Mouse (Mus musculus) forebrain, embryonic 15.5 days (tissue): ENCODE results near the gene Pbx1. TPM values are rescaled to one million over a fixed set of nuclear protein-coding genes. Genes with fewer than 3 reads are reported as not detected.

Experiments used
- ATAC-seq: fragments of 200-750 bp; cut with Nextera tagmentation; replicated peaks from 2 replicates; pipeline ENCODE4 v1.8.0; 2017; ENCODE audit warnings: mild to moderate bottlenecking, moderate TSS enrichment, moderate library complexity
- H3K27ac ChIP-seq: fragments of 300-500 bp; sonication (generic); replicated peaks from 2 replicates; pipeline ENCODE4 v1.5.1; 2015; ENCODE audit warnings: mild to moderate bottlenecking, inconsistent platforms
- H3K27me3 ChIP-seq: fragments of 300-500 bp; sonication (generic); 2 replicates; pipeline ENCODE4 v1.6.1; 2015; ENCODE audit warnings: inconsistent platforms
- H3K36me3 ChIP-seq: fragments of 300-500 bp; sonication (generic); 2 replicates; pipeline ENCODE4 v1.6.1; 2015; ENCODE audit warnings: mild to moderate bottlenecking, inconsistent platforms
- H3K4me1 ChIP-seq: fragments of 300-500 bp; sonication (generic); 2 replicates; pipeline ENCODE4 v1.6.1; 2015; ENCODE audit warnings: inconsistent platforms
- H3K4me2 ChIP-seq: fragments of 300-500 bp; sonication (generic); replicated peaks from 2 replicates; pipeline ENCODE4 v1.6.1; 2015; ENCODE audit warnings: mild to moderate bottlenecking, inconsistent platforms
- H3K4me3 ChIP-seq: fragments of 300-500 bp; sonication (generic); 2 replicates; pipeline ENCODE4 v1.5.1; 2015; ENCODE audit warnings: mild to moderate bottlenecking, inconsistent platforms
- H3K9ac ChIP-seq: fragments of 300-500 bp; sonication (generic); replicated peaks from 2 replicates; pipeline ENCODE4 v1.6.1; 2015; ENCODE audit warnings: mild to moderate bottlenecking, inconsistent platforms
- H3K9me3 ChIP-seq: fragments of 300-500 bp; sonication (generic); 2 replicates; pipeline ENCODE4 v1.6.1; 2016; ENCODE audit warnings: inconsistent platforms
- WGBS: fragments of 180-500 bp; shearing (Covaris S2); methylation state at CpG from one replicate; pipeline ENCODE4 v1.1.7; 2015; ENCODE audit warnings: mixed read lengths; 5-methylcytosine and 5-hydroxymethylcytosine counted together
- polyA plus RNA-seq: library from polyadenylated mRNA; unstranded; fragments of >200 nt; fragmentation: Nextera tagmentation; extraction: Ambion mirVana; gene quantifications from 2 replicates; pipeline ENCODE4 v1.2.1, GENCODE M21; 2015

Pbx1 gene
- polyA plus RNA-seq, 1 experiment from 2014 or later, result 90.5 TPM

DNA sequence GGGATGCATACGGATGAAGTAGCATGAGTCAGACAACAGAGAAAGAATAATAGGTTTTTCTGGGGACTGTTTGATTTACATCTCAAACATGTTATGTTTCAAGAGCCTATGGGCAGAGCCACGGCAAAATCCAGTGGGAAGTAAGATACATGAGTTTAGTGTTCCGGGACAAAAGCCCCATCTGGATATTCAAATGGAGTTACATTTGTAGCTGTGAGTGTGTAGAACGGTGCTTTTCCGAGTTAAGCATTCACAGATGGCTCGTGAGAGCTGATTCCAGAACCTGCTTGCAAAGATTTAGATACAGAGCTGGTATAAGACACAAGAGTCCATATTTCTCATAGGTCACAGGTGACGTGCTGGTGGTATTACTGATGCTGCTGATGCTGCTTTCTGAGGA is 238.7 kb downstream of the Pbx1 start:
- no peak overlapping the region for H3K4me3 ChIP-seq
- no peak overlapping the region for H3K27ac ChIP-seq
- H3K4me1 ChIP-seq, result peaks cover 25% of the 10 kb centered on the region
- no peak overlapping the region for H3K4me2 ChIP-seq
- ATAC-seq, result no peak
- WGBS, result 74% methylated on average over 7 of the region's 7 CpGs
- no peaks in the 10 kb centered on the region for H3K9me3 ChIP-seq
- H3K36me3 ChIP-seq, result peaks cover 28% of the 10 kb centered on the region
- H3K27me3 ChIP-seq, result no peaks in the 10 kb centered on the region
- H3K9ac ChIP-seq, result no peak overlapping the region

DNA sequence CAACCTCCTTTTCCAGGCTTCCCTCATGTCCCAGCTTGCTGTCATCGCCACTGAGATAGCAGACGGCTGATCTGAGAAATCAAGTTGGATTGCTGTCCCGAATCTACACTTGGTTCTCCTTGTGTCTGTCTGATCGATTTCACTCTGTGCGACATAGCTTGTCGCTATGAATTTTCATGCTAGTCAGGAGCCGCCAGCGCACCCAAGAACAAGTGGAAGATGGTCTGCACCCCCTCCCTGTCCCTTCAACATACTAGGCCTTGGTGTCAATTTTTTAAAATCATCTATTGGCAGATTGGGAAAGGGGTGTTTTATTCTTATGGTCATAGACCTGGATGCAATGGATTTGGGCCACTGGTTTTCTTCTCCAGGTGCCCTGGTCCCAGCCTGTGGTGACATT is 249.3 kb downstream of the Pbx1 start:
- Histone ChIP-seq H3K27ac (no peak overlapping the region), H3K4me2 (no peak overlapping the region), H3K27me3 (no peaks in the 10 kb centered on the region), H3K4me1 (peaks cover 21% of the 10 kb centered on the region), H3K9ac (no peak overlapping the region), H3K36me3 (peaks cover 31% of the 10 kb centered on the region), H3K4me3 (no peak overlapping the region), H3K9me3 (no peaks in the 10 kb centered on the region)
- 98% methylated on average over 8 of the region's 8 CpGs for WGBS
- ATAC-seq, result no peak

DNA sequence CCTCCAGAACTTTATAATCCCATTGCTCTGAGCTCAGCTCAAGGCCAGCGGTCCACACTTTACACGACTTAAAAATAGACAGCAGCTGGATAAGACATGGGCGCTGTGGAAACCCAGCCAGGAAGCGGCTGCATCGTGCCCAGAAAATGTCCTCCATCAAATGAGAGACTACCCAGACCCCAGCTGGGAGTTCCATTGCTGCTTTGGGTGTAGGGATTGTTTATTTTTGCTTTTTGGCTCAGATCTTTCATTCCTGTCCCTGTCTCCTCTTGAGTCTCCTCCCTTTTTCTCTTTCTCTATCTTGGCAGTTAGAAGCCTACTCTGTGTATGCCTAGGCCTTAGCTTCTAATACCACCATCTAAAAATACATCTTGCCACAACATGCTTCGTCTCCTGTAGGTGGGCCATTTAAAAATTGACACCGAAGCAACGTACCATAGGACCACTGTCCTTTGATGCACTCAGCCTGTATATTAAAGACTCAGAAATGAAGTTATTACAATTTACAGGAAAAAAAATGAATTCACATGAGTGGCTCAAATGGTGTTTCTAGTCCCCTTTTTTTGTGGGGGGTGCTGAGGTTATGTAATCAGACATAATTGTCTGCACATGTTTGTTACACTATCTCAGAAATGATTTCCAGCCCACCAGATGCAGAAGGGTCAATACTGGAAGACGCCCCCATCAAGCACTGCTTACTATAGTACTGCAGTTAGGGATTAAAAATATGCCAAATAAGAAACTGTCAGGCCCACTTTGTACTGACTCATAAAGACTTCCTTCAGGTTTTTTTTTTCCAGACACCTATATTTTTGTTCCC is 251.2 kb downstream of the Pbx1 start:
- no peak overlapping the region for H3K4me2 ChIP-seq
- H3K27me3 ChIP-seq, result no peaks in the 10 kb centered on the region
- H3K4me3 ChIP-seq, result no peak overlapping the region
- peaks cover 36% of the 10 kb centered on the region for H3K36me3 ChIP-seq
- 85% methylated on average over 9 of the region's 9 CpGs for WGBS
- H3K9ac ChIP-seq, result no peak overlapping the region
- no peak; the same call in 1 of the 2 replicates for ATAC-seq
- H3K4me1 ChIP-seq, result peaks cover 5% of the 10 kb centered on the region; the same call in 1 of the 2 replicates
- H3K27ac ChIP-seq, result 0 out of 2 replicates have a peak overlapping the region, but pooled peaks have one; percentile 39
- no peaks in the 10 kb centered on the region for H3K9me3 ChIP-seq

GRCm38 (mm10) chr1:168179691-168180090 is 252.4 kb downstream of the Pbx1 start:
- Histone ChIP-seq H3K9ac (no peak overlapping the region), H3K4me3 (no peak overlapping the region), H3K27ac (no peak overlapping the region), H3K36me3 (peaks cover 43% of the 10 kb centered on the region), H3K27me3 (no peaks in the 10 kb centered on the region), H3K9me3 (no peaks in the 10 kb centered on the region), H3K4me2 (no peak overlapping the region), H3K4me1 (peaks cover 5% of the 10 kb centered on the region; the same call in 1 of the 2 replicates)
- 80% methylated on average over 11 of the region's 11 CpGs for WGBS
- ATAC-seq, result no peak; the same call in 1 of the 2 replicates

GRCm38 (mm10) chr1:168178611-168179010 is 253.5 kb downstream of the Pbx1 start:
- H3K4me2 ChIP-seq, result no peak overlapping the region
- H3K4me1 ChIP-seq, result peaks cover 5% of the 10 kb centered on the region; the same call in 1 of the 2 replicates
- H3K36me3 ChIP-seq, result peaks cover 44% of the 10 kb centered on the region
- H3K27me3 ChIP-seq, result no peaks in the 10 kb centered on the region
- H3K9me3 ChIP-seq, result no peaks in the 10 kb centered on the region
- 89% methylated on average over 1 of the region's 1 CpGs for WGBS
- no peak for ATAC-seq
- H3K4me3 ChIP-seq, result no peak overlapping the region
- no peak overlapping the region for H3K9ac ChIP-seq
- H3K27ac ChIP-seq, result no peak overlapping the region

GRCm38 (mm10) chr1:168175586-168175985 is 256.5 kb downstream of the Pbx1 start:
- no peak overlapping the region for H3K4me3 ChIP-seq
- peaks cover 23% of the 10 kb centered on the region for H3K36me3 ChIP-seq
- H3K9me3 ChIP-seq, result no peaks in the 10 kb centered on the region
- H3K4me2 ChIP-seq, result no peak overlapping the region
- ATAC-seq, result no peak
- H3K27ac ChIP-seq, result no peak overlapping the region
- H3K4me1 ChIP-seq, result no peaks in the 10 kb centered on the region
- no peak overlapping the region for H3K9ac ChIP-seq
- 86% methylated on average over 4 of the region's 4 CpGs for WGBS
- H3K27me3 ChIP-seq, result no peaks in the 10 kb centered on the region

GRCm38 (mm10) chr1:168169791-168170190 is 262.3 kb downstream of the Pbx1 start:
- peaks cover 20% of the 10 kb centered on the region for H3K4me1 ChIP-seq
- WGBS, result 48% methylated on average over 8 of the region's 8 CpGs
- H3K4me3 ChIP-seq, result no peak overlapping the region
- no peak overlapping the region for H3K9ac ChIP-seq
- H3K36me3 ChIP-seq, result peaks cover 9% of the 10 kb centered on the region
- peak; percentile 27 for ATAC-seq
- peak overlapping the region; percentile 59 for H3K27ac ChIP-seq
- H3K27me3 ChIP-seq, result no peaks in the 10 kb centered on the region
- H3K4me2 ChIP-seq, result no peak overlapping the region
- no peaks in the 10 kb centered on the region for H3K9me3 ChIP-seq

GRCm38 (mm10) chr1:168169052-168169779 is 262.9 kb downstream of the Pbx1 start:
- Histone ChIP-seq H3K4me3 (no peak overlapping the region), H3K27ac (peak overlapping the region; percentile 59), H3K36me3 (peaks cover 6% of the 10 kb centered on the region; the same call in 1 of the 2 replicates), H3K4me2 (no peak overlapping the region), H3K27me3 (no peaks in the 10 kb centered on the region), H3K4me1 (peaks cover 26% of the 10 kb centered on the region), H3K9me3 (no peaks in the 10 kb centered on the region), H3K9ac (no peak overlapping the region)
- 30% methylated on average over 10 of the region's 10 CpGs for WGBS
- ATAC-seq, result peak; percentile 90

GRCm38 (mm10) chr1:168167781-168168180 is 264.3 kb downstream of the Pbx1 start:
- Histone ChIP-seq H3K9ac (no peak overlapping the region), H3K4me1 (peaks cover 38% of the 10 kb centered on the region), H3K4me2 (no peak overlapping the region), H3K36me3 (peaks cover 6% of the 10 kb centered on the region; the same call in 1 of the 2 replicates), H3K27me3 (no peaks in the 10 kb centered on the region), H3K27ac (no peak overlapping the region), H3K9me3 (no peaks in the 10 kb centered on the region), H3K4me3 (no peak overlapping the region)
- no peak for ATAC-seq
- WGBS, result 91% methylated on average over 5 of the region's 5 CpGs

DNA sequence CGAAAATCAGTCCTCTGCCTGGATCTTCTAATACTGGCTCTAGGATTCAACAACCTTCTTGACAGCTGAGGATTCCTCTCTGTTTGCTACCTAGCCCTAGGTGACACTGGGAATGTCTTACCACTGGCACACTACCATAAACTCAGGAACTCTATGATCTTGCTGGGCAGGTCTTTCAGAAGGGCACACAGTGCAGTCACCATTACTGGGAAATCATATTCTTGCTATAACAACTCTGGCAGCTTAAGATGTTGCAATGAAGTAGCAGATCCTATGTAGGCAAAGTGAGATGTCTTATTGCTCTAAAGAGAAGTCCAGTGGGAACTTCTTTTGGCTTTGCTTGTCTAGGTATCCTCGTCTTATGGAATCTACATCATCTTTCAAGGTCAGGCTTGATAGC is 265.2 kb downstream of the Pbx1 start:
- 0 out of 2 replicates have a peak, but pooled peaks cover 3% of the 10 kb centered on the region for H3K36me3 ChIP-seq
- peaks cover 38% of the 10 kb centered on the region for H3K4me1 ChIP-seq
- ATAC-seq, result no peak
- WGBS, result 92% methylated on average over 2 of the region's 2 CpGs
- H3K27me3 ChIP-seq, result no peaks in the 10 kb centered on the region
- no peak overlapping the region for H3K4me2 ChIP-seq
- no peak overlapping the region for H3K9ac ChIP-seq
- H3K27ac ChIP-seq, result no peak overlapping the region
- H3K4me3 ChIP-seq, result no peak overlapping the region
- no peaks in the 10 kb centered on the region for H3K9me3 ChIP-seq

DNA sequence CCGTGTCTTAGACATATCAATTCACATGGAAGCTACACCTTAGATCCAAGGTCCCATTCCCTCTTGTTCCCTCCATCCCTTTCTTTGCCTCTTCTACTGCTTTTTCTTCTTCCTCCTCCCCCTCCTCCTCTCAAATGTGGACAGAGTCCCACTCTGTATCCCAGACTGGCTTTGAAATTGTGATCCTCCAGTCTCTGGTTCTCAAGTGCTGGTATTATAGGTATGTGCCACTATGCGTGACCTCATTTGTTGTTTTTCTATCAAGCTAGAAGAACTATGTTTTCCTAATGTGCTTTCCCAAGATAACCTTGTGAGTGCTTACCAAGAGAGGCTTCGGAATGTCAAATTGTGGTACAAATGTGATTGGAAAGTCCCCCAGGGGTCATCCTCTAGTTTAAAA is 267.1 kb downstream of the Pbx1 start:
- Histone ChIP-seq H3K4me2 (no peak overlapping the region), H3K4me1 (peaks cover 36% of the 10 kb centered on the region), H3K9me3 (no peaks in the 10 kb centered on the region), H3K36me3 (peaks cover 6% of the 10 kb centered on the region; the same call in 1 of the 2 replicates), H3K4me3 (no peak overlapping the region), H3K27ac (no peak overlapping the region), H3K9ac (no peak overlapping the region), H3K27me3 (no peaks in the 10 kb centered on the region)
- no peak for ATAC-seq
- 84% methylated on average over 3 of the region's 3 CpGs for WGBS

GRCm38 (mm10) chr1:168163521-168164233 is 268.4 kb downstream of the Pbx1 start:
- ATAC-seq, result peak; percentile 29; the same call in 1 of the 2 replicates
- Histone ChIP-seq H3K36me3 (peaks cover 11% of the 10 kb centered on the region), H3K9ac (no peak overlapping the region), H3K4me3 (no peak overlapping the region), H3K27ac (peak overlapping the region; percentile 62), H3K4me1 (peaks cover 23% of the 10 kb centered on the region), H3K4me2 (peak overlapping the region; percentile 24), H3K9me3 (no peaks in the 10 kb centered on the region), H3K27me3 (no peaks in the 10 kb centered on the region)
- 50% methylated on average over 23 of the region's 23 CpGs for WGBS
